Mouse (Mus musculus): Measurements from ENCODE around the gene Lrrc29.

Lrrc29 gene

GRCm38 (mm10) chr8:105345061-105345975 is 19.2 kb upstream of the Lrrc29 start:
- no peak for DNase-seq (ENCODE audit: low spot score in 2 of 2)

- DNase-seq (ENCODE audit: low spot score in 2 of 2) = no peak
These were observed 17.9 kb upstream of the Lrrc29 start for GRCm38 (mm10) chr8:105343791-105344574.

GRCm38 (mm10) chr8:105342768-105343167 is 16.7 kb upstream of the Lrrc29 start:
- no peak for DNase-seq (ENCODE audit: low spot score in 2 of 2)

- DNase-seq (ENCODE audit: low spot score in 2 of 2) = no peak
These were observed 15.3 kb upstream of the Lrrc29 start for GRCm38 (mm10) chr8:105341399-105341798.

GRCm38 (mm10) chr8:105339886-105340635 is 14.0 kb upstream of the Lrrc29 start:
- DNase-seq (ENCODE audit: low spot score in 2 of 2) = no peak

- no peak for DNase-seq (ENCODE audit: low spot score in 2 of 2)
These were observed 12.9 kb upstream of the Lrrc29 start for GRCm38 (mm10) chr8:105338992-105339391.

GRCm38 (mm10) chr8:105336373-105337130 is 10.5 kb upstream of the Lrrc29 start:
- no peak for DNase-seq (ENCODE audit: low spot score in 2 of 2)

GRCm38 (mm10) chr8:105332523-105332922 is 6.4 kb upstream of the Lrrc29 start:
- no peak for DNase-seq (ENCODE audit: low spot score in 2 of 2)

GRCm38 (mm10) chr8:105331931-105332330 is 5.9 kb upstream of the Lrrc29 start:
- no peak for DNase-seq (ENCODE audit: low spot score in 2 of 2)

GRCm38 (mm10) chr8:105331469-105331868 is 5.4 kb upstream of the Lrrc29 start:
- DNase-seq (ENCODE audit: low spot score in 2 of 2) = no peak

GRCm38 (mm10) chr8:105330325-105330724 is 4.2 kb upstream of the Lrrc29 start:
- no peak for DNase-seq (ENCODE audit: low spot score in 2 of 2)

- DNase-seq (ENCODE audit: low spot score in 2 of 2) = no peak
These were observed 890 bp upstream of the Lrrc29 start for GRCm38 (mm10) chr8:105326968-105327367.

- DNase-seq (ENCODE audit: low spot score in 2 of 2) = no peak
These were observed 411 bp downstream of the Lrrc29 start for GRCm38 (mm10) chr8:105325641-105326093.

- no peak for DNase-seq (ENCODE audit: low spot score in 2 of 2)
These were observed 2.9 kb downstream of the Lrrc29 start for GRCm38 (mm10) chr8:105323183-105323582.

- DNase-seq (ENCODE audit: low spot score in 2 of 2) = no peak
These were observed 7.4 kb downstream of the Lrrc29 start for GRCm38 (mm10) chr8:105318662-105319190.

GRCm38 (mm10) chr8:105317941-105318340 is 8.1 kb downstream of the Lrrc29 start:
- no peak for DNase-seq (ENCODE audit: low spot score in 2 of 2)

GRCm38 (mm10) chr8:105315073-105315769 is 10.9 kb downstream of the Lrrc29 start:
- DNase-seq (ENCODE audit: low spot score in 2 of 2) = no peak

GRCm38 (mm10) chr8:105313622-105314402 is 12.3 kb downstream of the Lrrc29 start:
- no peak for DNase-seq (ENCODE audit: low spot score in 2 of 2)

GRCm38 (mm10) chr8:105312891-105313481 is 13.1 kb downstream of the Lrrc29 start:
- DNase-seq (ENCODE audit: low spot score in 2 of 2) = no peak

Data from frontal cortex, postnatal 10 days (tissue).